Mouse (Mus musculus): ENCODE results near the gene Opalin. TPM values are rescaled to one million over a fixed set of nuclear protein-coding genes. Genes with fewer than 3 reads are reported as not detected.

The Opalin gene
- not detected in 2 replicates for polyA plus RNA-seq (2014; fragmentation: Nextera tagmentation; extraction: Ambion mirVana)

GRCm38 (mm10) chr19:41076906-41077305, at the start of gene Opalin:
TSS of gene Opalin (minus strand) at chr19:41077113.
- DNase-seq (ENCODE audit: low spot score) (no peak), ATAC-seq (replicated peaks; ENCODE audit: low FRiP score, low TSS enrichment, low read depth) (no peak)
- no peaks in the 10 kb centered on the region for H3K36me3 ChIP-seq (ENCODE audit: control insufficient read depth, insufficient read depth, low read length)
- no peak within 1 kb of the TSS for H3K9ac ChIP-seq (ENCODE audit: low read length)
- H3K27me3 ChIP-seq (replicated peaks; ENCODE audit: control insufficient read depth, insufficient read depth, low read length), result no peaks in the 10 kb centered on the region
- no peak within 1 kb of the TSS for H3K27ac ChIP-seq (ENCODE audit: low read depth)
- no peak within 1 kb of the TSS for H3K4me3 ChIP-seq (ENCODE audit: low read depth, low read length)
- WGBS, result 70% methylated on average over 3 of the region's 3 CpGs
- no peak within 1 kb of the TSS for H3K4me2 ChIP-seq (ENCODE audit: low read length)
- H3K4me1 ChIP-seq (replicated peaks; ENCODE audit: control insufficient read depth, insufficient read depth, low read length), result no peaks in the 10 kb centered on the region
- no peaks in the 10 kb centered on the region for H3K9me3 ChIP-seq (ENCODE audit: control insufficient read depth, low read length)

GRCm38 (mm10) chr19:41123009-41123408, 46.1 kb upstream of the Opalin start:
- 32% methylated on average over 3 of the region's 3 CpGs for WGBS
- no peak for DNase-seq (ENCODE audit: low spot score)

DNA sequence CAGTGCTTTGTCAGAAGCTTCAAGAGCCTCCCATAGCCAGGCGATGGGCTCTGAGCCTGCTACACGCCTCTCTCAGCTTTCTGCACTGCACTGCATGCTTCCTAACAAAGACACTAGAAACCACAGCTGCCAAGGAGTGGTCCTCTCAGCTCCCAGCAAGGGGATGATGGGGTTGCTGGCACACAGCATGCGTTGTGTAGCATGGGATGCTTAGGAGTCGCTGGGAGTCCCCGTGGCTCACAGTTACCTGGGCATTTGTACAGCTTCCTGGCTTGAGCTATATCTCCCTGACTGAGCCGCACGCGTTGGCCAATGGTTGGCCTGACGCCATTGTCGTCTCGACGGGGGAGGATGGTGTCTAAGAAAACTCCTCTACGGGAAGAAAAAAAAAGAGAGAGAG, 43.0 kb upstream of the Opalin start:
- 90% methylated on average over 13 of the region's 13 CpGs for WGBS
- Histone ChIP-seq H3K9ac (ENCODE audit: low read length) (no peak overlapping the region), H3K4me2 (ENCODE audit: low read length) (no peak overlapping the region), H3K9me3 (ENCODE audit: control insufficient read depth, low read length) (no peaks in the 10 kb centered on the region), H3K27me3 (replicated peaks; ENCODE audit: control insufficient read depth, insufficient read depth, low read length) (no peaks in the 10 kb centered on the region), H3K4me1 (replicated peaks; ENCODE audit: control insufficient read depth, insufficient read depth, low read length) (no peaks in the 10 kb centered on the region), H3K36me3 (ENCODE audit: control insufficient read depth, insufficient read depth, low read length) (no peaks in the 10 kb centered on the region), H3K27ac (ENCODE audit: low read depth) (no peak overlapping the region), H3K4me3 (ENCODE audit: low read depth, low read length) (no peak overlapping the region)
- no peak for ATAC-seq (replicated peaks; ENCODE audit: low FRiP score, low TSS enrichment, low read depth)
- no peak for DNase-seq (ENCODE audit: low spot score)

More at GRCm38 (mm10) chr19:41123009-41123408, 46.1 kb upstream of the Opalin start:
- Histone ChIP-seq H3K27me3 (replicated peaks; ENCODE audit: control insufficient read depth, insufficient read depth, low read length) (no peaks in the 10 kb centered on the region), H3K9me3 (ENCODE audit: control insufficient read depth, low read length) (no peaks in the 10 kb centered on the region), H3K4me2 (ENCODE audit: low read length) (no peak overlapping the region), H3K4me3 (ENCODE audit: low read depth, low read length) (no peak overlapping the region), H3K4me1 (replicated peaks; ENCODE audit: control insufficient read depth, insufficient read depth, low read length) (no peaks in the 10 kb centered on the region), H3K27ac (ENCODE audit: low read depth) (no peak overlapping the region), H3K9ac (ENCODE audit: low read length) (no peak overlapping the region), H3K36me3 (ENCODE audit: control insufficient read depth, insufficient read depth, low read length) (no peaks in the 10 kb centered on the region)
- ATAC-seq (replicated peaks; ENCODE audit: low FRiP score, low TSS enrichment, low read depth), result no peak

GRCm38 (mm10) chr19:41118346-41118745, 41.4 kb upstream of the Opalin start:
- Histone ChIP-seq H3K4me1 (replicated peaks; ENCODE audit: control insufficient read depth, insufficient read depth, low read length) (no peaks in the 10 kb centered on the region), H3K27me3 (replicated peaks; ENCODE audit: control insufficient read depth, insufficient read depth, low read length) (no peaks in the 10 kb centered on the region), H3K4me2 (ENCODE audit: low read length) (no peak overlapping the region), H3K9ac (ENCODE audit: low read length) (no peak overlapping the region), H3K9me3 (ENCODE audit: control insufficient read depth, low read length) (no peaks in the 10 kb centered on the region), H3K36me3 (ENCODE audit: control insufficient read depth, insufficient read depth, low read length) (no peaks in the 10 kb centered on the region), H3K27ac (ENCODE audit: low read depth) (no peak overlapping the region), H3K4me3 (ENCODE audit: low read depth, low read length) (no peak overlapping the region)
- ATAC-seq (replicated peaks; ENCODE audit: low FRiP score, low TSS enrichment, low read depth) (no peak), DNase-seq (ENCODE audit: low spot score) (no peak)
- 49% methylated on average over 6 of the region's 6 CpGs for WGBS

DNA sequence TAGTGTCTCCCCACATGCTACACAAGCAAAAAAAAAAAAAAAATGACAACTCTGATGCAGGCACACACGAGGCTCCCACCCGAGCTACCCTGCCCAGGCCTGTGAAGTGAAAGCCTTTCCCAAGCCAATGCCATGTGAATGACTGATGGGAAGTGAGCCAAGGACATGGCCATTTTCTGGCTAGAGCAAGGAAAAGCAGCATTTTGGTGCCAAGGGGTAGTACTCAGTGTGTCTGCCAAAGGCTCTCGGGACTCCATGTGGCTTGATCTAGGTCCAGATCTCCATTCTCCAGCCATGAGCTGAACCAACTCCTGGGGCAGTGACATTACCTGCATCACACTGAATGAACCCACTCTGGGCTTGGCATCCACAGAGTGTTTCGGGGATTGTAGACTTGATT, 40.4 kb upstream of the Opalin start:
- ATAC-seq (replicated peaks; ENCODE audit: low FRiP score, low TSS enrichment, low read depth), result no peak

DNA sequence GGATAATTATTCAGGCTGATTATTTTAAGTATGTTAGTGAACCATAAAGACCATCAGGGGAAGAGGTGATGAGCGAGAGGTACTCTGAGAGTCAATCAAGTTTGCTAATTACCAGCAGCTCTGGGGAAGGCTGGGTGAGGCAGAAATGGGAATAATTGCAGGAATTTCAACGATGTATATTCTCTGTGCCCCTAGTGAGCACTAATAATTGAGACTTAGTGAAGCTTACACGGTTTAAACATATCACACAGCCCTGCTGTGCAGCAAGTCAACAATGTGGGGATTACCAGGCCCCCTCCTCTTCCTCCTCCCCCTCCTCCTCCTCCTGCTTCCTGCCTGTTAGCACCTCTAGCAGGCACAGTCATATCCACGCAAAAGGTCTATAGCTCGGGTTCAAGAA, 37.7 kb upstream of the Opalin start:
- Histone ChIP-seq H3K4me3 (ENCODE audit: low read depth, low read length) (no peak overlapping the region), H3K36me3 (ENCODE audit: control insufficient read depth, insufficient read depth, low read length) (no peaks in the 10 kb centered on the region), H3K9ac (ENCODE audit: low read length) (no peak overlapping the region), H3K27me3 (replicated peaks; ENCODE audit: control insufficient read depth, insufficient read depth, low read length) (no peaks in the 10 kb centered on the region), H3K27ac (ENCODE audit: low read depth) (no peak overlapping the region), H3K4me1 (replicated peaks; ENCODE audit: control insufficient read depth, insufficient read depth, low read length) (no peaks in the 10 kb centered on the region), H3K9me3 (ENCODE audit: control insufficient read depth, low read length) (no peaks in the 10 kb centered on the region), H3K4me2 (ENCODE audit: low read length) (no peak overlapping the region)
- no peak for ATAC-seq (replicated peaks; ENCODE audit: low FRiP score, low TSS enrichment, low read depth)
- DNase-seq (ENCODE audit: low spot score), result no peak
- 44% methylated on average over 5 of the region's 5 CpGs for WGBS

More for the DNA sequence above, 40.4 kb upstream of the Opalin start:
- DNase-seq (ENCODE audit: low spot score), result no peak
- H3K4me2 ChIP-seq (ENCODE audit: low read length), result no peak overlapping the region
- H3K9me3 ChIP-seq (ENCODE audit: control insufficient read depth, low read length), result no peaks in the 10 kb centered on the region
- H3K36me3 ChIP-seq (ENCODE audit: control insufficient read depth, insufficient read depth, low read length), result no peaks in the 10 kb centered on the region
- no peaks in the 10 kb centered on the region for H3K4me1 ChIP-seq (replicated peaks; ENCODE audit: control insufficient read depth, insufficient read depth, low read length)
- no peak overlapping the region for H3K9ac ChIP-seq (ENCODE audit: low read length)
- H3K27ac ChIP-seq (ENCODE audit: low read depth), result no peak overlapping the region
- no peak overlapping the region for H3K4me3 ChIP-seq (ENCODE audit: low read depth, low read length)
- 86% methylated on average over 4 of the region's 4 CpGs for WGBS
- no peaks in the 10 kb centered on the region for H3K27me3 ChIP-seq (replicated peaks; ENCODE audit: control insufficient read depth, insufficient read depth, low read length)

GRCm38 (mm10) chr19:41113911-41114531, 37.1 kb upstream of the Opalin start:
- Histone ChIP-seq H3K9me3 (ENCODE audit: control insufficient read depth, low read length) (no peaks in the 10 kb centered on the region), H3K4me1 (replicated peaks; ENCODE audit: control insufficient read depth, insufficient read depth, low read length) (no peaks in the 10 kb centered on the region), H3K9ac (ENCODE audit: low read length) (no peak overlapping the region), H3K36me3 (ENCODE audit: control insufficient read depth, insufficient read depth, low read length) (no peaks in the 10 kb centered on the region), H3K27me3 (replicated peaks; ENCODE audit: control insufficient read depth, insufficient read depth, low read length) (no peaks in the 10 kb centered on the region), H3K27ac (ENCODE audit: low read depth) (no peak overlapping the region), H3K4me3 (ENCODE audit: low read depth, low read length) (no peak overlapping the region), H3K4me2 (ENCODE audit: low read length) (no peak overlapping the region)
- DNase-seq (ENCODE audit: low spot score) (no peak), ATAC-seq (replicated peaks; ENCODE audit: low FRiP score, low TSS enrichment, low read depth) (no peak)
- WGBS, result 77% methylated on average over 17 of the region's 17 CpGs

GRCm38 (mm10) chr19:41112609-41113008, 35.7 kb upstream of the Opalin start:
- Histone ChIP-seq H3K27me3 (replicated peaks; ENCODE audit: control insufficient read depth, insufficient read depth, low read length) (no peaks in the 10 kb centered on the region), H3K9me3 (ENCODE audit: control insufficient read depth, low read length) (no peaks in the 10 kb centered on the region), H3K36me3 (ENCODE audit: control insufficient read depth, insufficient read depth, low read length) (no peaks in the 10 kb centered on the region), H3K27ac (ENCODE audit: low read depth) (no peak overlapping the region), H3K4me3 (ENCODE audit: low read depth, low read length) (no peak overlapping the region), H3K9ac (ENCODE audit: low read length) (no peak overlapping the region), H3K4me2 (ENCODE audit: low read length) (no peak overlapping the region), H3K4me1 (replicated peaks; ENCODE audit: control insufficient read depth, insufficient read depth, low read length) (no peaks in the 10 kb centered on the region)
- ATAC-seq (replicated peaks; ENCODE audit: low FRiP score, low TSS enrichment, low read depth) (no peak), DNase-seq (ENCODE audit: low spot score) (no peak)
- 50% methylated on average over 6 of the region's 6 CpGs for WGBS

- ATAC-seq (replicated peaks; ENCODE audit: low FRiP score, low TSS enrichment, low read depth) (no peak; the same call in 1 of the 2 replicates), DNase-seq (ENCODE audit: low spot score) (no peak)
- Histone ChIP-seq H3K9ac (ENCODE audit: low read length) (no peak overlapping the region), H3K4me2 (ENCODE audit: low read length) (no peak overlapping the region), H3K27ac (ENCODE audit: low read depth) (no peak overlapping the region), H3K4me3 (ENCODE audit: low read depth, low read length) (no peak overlapping the region), H3K27me3 (replicated peaks; ENCODE audit: control insufficient read depth, insufficient read depth, low read length) (no peaks in the 10 kb centered on the region), H3K4me1 (replicated peaks; ENCODE audit: control insufficient read depth, insufficient read depth, low read length) (no peaks in the 10 kb centered on the region), H3K36me3 (ENCODE audit: control insufficient read depth, insufficient read depth, low read length) (no peaks in the 10 kb centered on the region), H3K9me3 (ENCODE audit: control insufficient read depth, low read length) (no peaks in the 10 kb centered on the region)
- WGBS, result 43% methylated on average over 5 of the region's 5 CpGs
Measured at GRCm38 (mm10) chr19:41109991-41110390, 33.1 kb upstream of the Opalin start.
